Mouse (Mus musculus) left cerebral cortex, adult 8-10 months (tissue): ENCODE results near the gene Tfec. TPM values are rescaled to one million over a fixed set of nuclear protein-coding genes. Genes with fewer than 3 reads are reported as not detected.

Source experiments
- DNase-seq, 2 experiments: peaks; one replicate each; pipeline ENCODE4 v3.0.0; 2022; ENCODE audit warnings: low spot score in 2 of 2
- total RNA-seq, 4 experiments: library from RNA; stranded (reverse); gene quantifications; 2 replicates each; pipeline ENCODE4 v1.2.4; 2022

The Tfec gene
- under 1 TPM in 2 of 4 experiments, not detected in 2; 0.19 to 0.21 TPM for total RNA-seq

DNA sequence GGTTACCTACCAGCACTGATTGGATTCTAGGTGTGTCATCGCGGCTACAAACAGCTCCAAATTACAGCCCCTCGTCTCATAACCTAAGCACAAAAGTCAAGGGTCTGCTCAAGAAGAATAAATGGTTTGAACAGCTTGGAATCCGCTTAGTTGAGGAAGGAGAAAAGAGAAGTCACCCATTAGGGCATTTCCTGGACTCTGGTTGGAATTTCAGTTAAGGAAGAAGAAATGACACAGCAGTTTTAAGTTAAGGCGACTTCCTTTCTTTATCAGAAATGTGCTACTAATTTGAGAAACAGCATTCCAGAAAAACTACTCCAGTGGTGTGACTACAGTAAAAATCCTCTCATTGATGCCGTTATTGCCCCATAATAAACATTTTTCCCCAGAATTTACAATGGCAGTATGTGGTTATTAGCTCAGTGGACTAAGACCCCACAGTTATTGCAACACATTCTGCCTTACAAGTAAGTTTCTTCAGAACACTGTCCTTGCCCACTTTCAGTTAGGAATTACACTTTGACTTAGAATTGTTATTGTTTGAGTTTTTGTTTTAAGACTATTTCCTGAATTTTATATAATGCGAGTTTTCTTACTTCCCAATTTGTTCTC is at the start of gene Tfec:
Tfec (minus strand) TSS at position 191 of the 612 bp plus-strand sequence.
- DNase-seq = no peak

GRCm38 (mm10) chr6:16947837-16948236 is 49.6 kb upstream of the Tfec start:
- no peak for DNase-seq

GRCm38 (mm10) chr6:16943513-16943912 is 45.3 kb upstream of the Tfec start:
- no peak for DNase-seq

- DNase-seq = no peak
These were observed 44.2 kb upstream of the Tfec start for GRCm38 (mm10) chr6:16942433-16942832.

DNA sequence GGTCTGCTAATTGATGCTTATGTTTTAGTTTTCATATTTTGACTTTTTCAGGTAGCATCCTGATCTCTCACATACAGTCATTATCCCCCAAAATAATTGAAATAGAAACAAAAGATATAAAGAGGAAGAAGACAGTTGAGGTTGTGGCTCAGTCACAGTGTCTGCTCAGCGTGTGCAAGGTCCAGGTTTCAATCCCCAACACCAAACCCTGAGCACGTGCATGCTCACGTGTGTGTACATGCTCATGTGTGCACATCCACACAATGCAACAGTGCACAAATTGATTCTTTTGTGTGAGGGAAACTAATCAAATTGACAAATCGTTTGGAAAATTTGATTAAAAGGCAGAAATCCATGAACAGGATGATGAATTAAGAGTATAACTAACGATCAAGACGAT is 32.8 kb upstream of the Tfec start:
- no peak for DNase-seq

DNA sequence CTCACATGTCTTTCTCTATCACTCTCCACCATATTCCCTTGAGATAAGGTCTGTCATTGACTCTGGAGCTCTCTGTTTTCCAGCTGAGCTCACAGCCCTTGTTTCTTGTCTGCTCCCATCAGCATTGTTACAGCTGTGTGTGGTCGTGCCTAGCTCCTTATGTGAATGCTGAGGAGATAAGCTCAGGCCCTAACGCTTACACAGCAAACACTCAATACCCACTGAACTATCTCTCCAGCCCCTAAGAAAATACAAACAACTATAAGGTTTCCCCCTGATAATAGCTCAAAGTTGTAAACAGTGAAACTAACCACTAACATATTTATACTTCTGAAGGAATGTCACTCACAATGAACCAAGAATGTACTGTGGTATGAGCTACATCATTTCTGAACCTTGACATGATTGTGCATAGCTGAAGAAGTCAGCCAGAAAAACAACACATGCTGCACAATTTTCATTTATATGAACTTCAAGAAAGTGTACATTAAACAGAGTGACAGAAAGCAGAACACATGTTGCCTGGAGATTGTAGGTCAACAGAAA is 21.9 kb upstream of the Tfec start:
- DNase-seq = no peak

DNA sequence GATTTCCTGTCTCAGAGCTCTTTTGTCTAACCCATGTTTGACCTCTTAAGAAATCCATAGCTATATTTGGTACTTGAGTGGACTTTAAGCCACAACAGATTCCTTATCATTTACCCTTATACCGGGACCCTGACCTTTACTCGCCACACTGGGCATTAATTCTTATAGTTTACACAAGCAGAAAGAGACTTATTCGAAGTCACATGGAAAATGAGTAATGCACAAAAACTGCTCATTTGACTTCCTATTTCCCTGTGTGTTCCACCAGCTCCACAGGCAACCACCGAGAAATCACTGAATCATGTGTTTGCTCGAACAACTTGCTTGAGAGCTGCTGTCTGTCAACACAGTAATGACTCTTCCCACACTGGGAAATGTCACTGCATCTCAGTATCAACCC is 6.4 kb downstream of the Tfec start:
- no peak for DNase-seq

DNA sequence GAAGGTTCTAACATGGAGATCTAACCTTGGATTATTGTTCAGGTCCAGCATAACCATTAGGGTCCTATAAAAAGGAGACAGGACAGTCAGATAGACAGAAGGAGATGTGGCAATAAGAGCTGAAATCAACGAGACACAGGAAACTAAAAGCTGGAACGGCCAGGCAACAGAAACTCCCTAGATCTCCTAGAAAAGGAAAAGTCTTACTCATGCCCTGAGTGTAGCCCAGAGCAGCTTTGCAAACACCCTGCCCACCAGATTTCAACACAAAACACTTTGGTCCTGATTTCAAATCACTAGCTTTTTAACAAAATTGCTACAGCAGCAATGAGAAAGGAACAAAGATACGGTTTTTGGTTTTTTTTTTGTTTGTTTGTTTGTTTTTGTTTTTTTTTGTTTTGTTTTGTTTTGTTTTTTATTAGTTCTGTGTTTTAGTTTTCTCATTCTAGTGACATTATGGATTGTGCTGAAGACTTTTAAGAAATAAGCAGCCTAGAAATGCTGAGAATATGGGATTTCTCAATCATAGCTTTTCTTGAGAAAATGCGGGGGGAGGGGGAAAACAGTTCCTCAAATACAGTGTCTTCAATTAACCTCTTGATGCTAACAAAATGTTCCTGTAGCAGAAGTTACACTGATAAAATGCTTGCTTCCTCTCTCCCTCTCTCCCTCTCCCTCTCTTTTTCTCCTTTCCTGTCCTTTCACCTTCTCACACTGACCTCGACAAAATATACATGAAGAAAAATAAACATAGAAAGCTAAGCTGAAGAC is 14.5 kb downstream of the Tfec start:
- DNase-seq = no peak

DNA sequence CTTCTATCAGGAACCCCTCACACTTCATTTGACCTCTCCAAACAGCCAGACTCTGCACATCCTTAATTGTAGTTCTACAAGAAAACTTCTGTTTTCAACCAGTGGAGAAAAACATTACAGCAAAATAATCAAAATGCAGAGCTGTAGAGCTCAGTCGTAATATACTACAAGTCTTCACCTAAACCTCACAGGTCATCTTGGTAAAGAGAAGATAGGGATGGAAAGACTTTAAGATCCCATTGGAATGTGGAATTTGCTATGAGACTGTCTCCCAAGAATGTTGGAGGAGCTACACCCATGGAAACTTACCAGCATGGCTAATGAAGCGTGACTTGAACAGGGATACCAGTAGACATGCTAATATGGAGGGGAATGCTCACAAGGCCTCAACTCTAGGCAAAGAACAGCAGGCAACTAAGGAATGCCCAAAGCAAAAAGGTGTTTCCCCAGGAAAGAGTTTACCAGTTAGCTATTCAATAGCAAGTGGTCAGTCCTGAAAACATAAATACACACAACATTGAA is 24.2 kb downstream of the Tfec start:
- DNase-seq = no peak

DNA sequence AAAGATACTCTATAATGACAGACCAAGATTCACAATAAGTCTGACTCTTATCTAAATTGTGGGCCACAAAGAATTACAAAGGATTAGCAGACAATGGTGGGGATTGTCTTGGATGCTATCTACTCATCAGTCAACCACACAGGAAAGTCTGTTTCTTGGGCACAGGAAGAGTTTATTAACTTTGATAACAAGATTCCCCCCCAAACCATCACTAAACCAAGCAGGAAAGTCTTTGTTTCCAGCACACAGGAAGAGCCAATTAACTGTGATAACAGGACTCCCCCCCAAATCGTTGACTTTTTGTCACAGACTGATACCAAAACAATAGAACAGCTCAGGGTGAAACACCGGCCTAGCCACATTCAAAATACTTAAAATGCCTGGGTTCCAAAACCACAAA is 28.2 kb downstream of the Tfec start:
- DNase-seq = no peak

GRCm38 (mm10) chr6:16868314-16868713 is 29.9 kb downstream of the Tfec start:
- DNase-seq = no peak

GRCm38 (mm10) chr6:16862753-16863508 is 35.3 kb downstream of the Tfec start:
- no peak for DNase-seq

DNA sequence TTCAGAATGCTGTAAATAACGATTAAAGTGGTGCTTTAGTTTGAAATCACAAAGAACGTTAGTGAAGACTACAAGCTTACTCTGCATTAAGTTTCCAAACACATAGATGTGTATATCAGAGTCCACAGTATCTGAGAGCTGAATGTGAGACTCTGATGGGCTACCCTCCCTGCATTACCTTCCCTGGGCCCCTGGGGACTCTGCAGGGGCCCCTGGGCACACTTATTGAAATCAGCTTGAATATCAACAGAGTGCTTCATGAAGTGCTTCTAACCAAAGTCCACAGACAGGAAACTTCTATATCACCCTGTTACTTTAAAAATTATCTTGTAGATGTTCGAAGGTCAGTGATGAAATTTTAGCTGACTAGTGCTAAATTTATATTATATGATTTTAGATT is 36.2 kb downstream of the Tfec start:
- DNase-seq = no peak

- no peak for DNase-seq
These were observed 42.2 kb downstream of the Tfec start for GRCm38 (mm10) chr6:16855879-16856545.

- DNase-seq = no peak
These were observed 43.3 kb downstream of the Tfec start for GRCm38 (mm10) chr6:16854977-16855376.

DNA sequence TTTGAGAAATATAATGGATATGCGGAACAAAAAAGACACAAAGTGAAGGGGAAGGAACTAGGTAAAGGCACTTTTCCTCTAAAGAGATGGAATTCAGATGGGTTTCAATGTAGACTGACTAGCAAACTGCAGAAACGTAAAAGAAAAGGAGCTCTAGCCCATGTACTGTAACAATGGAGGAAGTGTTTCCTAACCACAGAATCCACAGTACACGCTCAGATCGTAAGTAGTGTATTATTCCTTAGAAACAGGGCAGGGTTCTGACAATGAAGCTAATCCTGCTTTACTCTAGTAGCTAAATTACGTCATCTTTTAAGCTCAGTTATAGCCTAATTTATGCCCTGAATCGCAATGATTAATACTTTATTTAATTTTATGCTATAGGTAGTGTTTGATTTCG is 51.7 kb downstream of the Tfec start:
- no peak for DNase-seq

DNA sequence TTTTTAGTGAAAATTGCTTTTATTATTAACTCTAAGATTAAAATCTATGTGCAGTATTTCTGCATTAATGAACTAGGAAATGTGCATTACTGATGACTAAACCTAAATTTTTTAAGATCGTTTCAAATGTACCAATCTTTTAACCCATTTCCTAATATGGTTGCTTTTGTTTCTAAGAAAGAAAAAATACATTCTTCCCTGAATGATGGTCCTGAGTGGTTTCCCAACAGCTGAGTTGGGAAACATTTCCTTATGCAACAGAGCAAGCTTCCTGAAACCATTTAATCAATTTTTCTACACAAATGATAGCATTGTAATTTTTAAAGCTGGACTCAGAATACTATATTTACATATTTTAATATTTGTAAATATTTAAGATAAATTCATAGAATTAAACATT is 62.6 kb downstream of the Tfec start:
- no peak for DNase-seq

GRCm38 (mm10) chr6:16828304-16828703 is 69.9 kb downstream of the Tfec start:
- no peak for DNase-seq

GRCm38 (mm10) chr6:16821985-16822384 is 76.3 kb downstream of the Tfec start:
- DNase-seq = no peak

DNA sequence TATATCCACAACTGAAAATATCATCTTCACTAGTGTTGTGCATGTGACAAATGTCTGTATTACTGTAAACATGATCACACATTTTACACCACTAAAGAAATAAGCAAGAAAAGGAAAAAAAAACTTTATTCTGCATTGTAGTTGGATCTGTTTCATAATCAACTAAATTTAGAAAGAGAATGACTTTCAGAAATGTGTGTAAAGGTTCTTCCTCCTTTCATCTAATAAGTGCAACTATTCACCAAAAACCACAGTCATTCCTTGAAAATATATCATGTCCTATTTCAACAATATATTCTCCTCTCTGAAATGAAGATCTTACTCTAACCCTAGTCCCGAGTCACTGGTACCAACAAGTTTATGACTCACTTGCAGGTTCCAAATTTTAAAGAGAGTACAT is 91.9 kb downstream of the Tfec start:
- DNase-seq = no peak

DNA sequence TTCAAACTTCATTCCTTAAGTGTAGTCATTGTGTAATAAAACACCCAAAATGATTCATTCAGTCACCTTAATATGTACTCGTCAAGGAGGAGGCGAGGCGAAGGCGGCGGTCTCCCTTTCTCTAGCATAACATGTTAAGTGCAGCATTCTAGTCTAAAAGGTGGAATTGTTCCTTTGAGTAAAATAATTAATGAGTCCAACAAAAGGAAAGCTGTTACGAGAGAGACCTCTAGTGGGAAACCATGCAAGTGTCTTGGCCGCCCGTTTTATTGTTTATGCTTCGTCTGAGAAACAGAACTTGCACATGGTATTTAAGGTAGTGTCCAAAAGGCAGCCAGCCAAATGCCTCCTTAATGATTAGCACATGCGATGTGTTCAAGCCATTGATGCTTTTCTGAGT is 100.6 kb downstream of the Tfec start:
- DNase-seq = peak in 1 of 2 experiments; percentile 16
